Mouse (Mus musculus) inflammation-experienced regulatory T-cells, adult 6 months (primary cell): ENCODE measurements around the gene Polq. TPM values are rescaled to one million over a fixed set of nuclear protein-coding genes. Genes with fewer than 3 reads are reported as not detected.

Source experiments
- ATAC-seq: one replicate; pipeline ENCODE4 v1.8.0; 2017
- polyA plus RNA-seq, 3 experiments: library from polyadenylated mRNA; unstranded; fragments of 100-300 nt; shearing (Covaris generic); gene quantifications; one replicate each; pipeline ENCODE4 v1.2.1; 2017

Polq gene
- 1 to 10 TPM; 2.6 to 6.8 (median 3.4) TPM for polyA plus RNA-seq

GRCm38 (mm10) chr16:37011061-37011921 is at the start of gene Polq:
Gene Polq, plus strand, starts transcription at chr16:37011786.
- ATAC-seq, result peak; percentile 98

GRCm38 (mm10) chr16:36963415-36963814 is 48.2 kb upstream of the Polq start:
- ATAC-seq, result no peak

- ATAC-seq, result no peak
These were observed 32.5 kb upstream of the Polq start for GRCm38 (mm10) chr16:36979127-36979526.

- no peak for ATAC-seq
These were observed 27.8 kb upstream of the Polq start for GRCm38 (mm10) chr16:36983796-36984195.

- peak; percentile 80 for ATAC-seq
These were observed 25.9 kb upstream of the Polq start for GRCm38 (mm10) chr16:36985636-36986042.

GRCm38 (mm10) chr16:36987399-36987798 is 24.2 kb upstream of the Polq start:
- no peak for ATAC-seq

- no peak for ATAC-seq
These were observed 23.5 kb upstream of the Polq start for GRCm38 (mm10) chr16:36988066-36988465.

GRCm38 (mm10) chr16:36989493-36989892 is 22.1 kb upstream of the Polq start:
- ATAC-seq, result peak; percentile 20

- no peak for ATAC-seq
These were observed 21.5 kb upstream of the Polq start, which contains the start of gene Fbxo40 for GRCm38 (mm10) chr16:36989999-36990625. Gene Fbxo40, minus strand, starts transcription at chr16:36990467.

- ATAC-seq, result no peak
These were observed 13.9 kb upstream of the Polq start for GRCm38 (mm10) chr16:36997650-36998049.

- no peak for ATAC-seq
These were observed 12.1 kb upstream of the Polq start for GRCm38 (mm10) chr16:36999366-36999972.

- ATAC-seq, result no peak
These were observed 2.3 kb upstream of the Polq start for GRCm38 (mm10) chr16:37009262-37009661.

GRCm38 (mm10) chr16:37010370-37010769 is 1.2 kb upstream of the Polq start:
- ATAC-seq, result peak; percentile 46

- no peak for ATAC-seq
These were observed 320 bp downstream of the Polq start for GRCm38 (mm10) chr16:37011922-37012289.

GRCm38 (mm10) chr16:37012336-37012735 is 750 bp downstream of the Polq start:
- no peak for ATAC-seq

GRCm38 (mm10) chr16:37027581-37027980 is 16.0 kb downstream of the Polq start:
- ATAC-seq, result no peak

GRCm38 (mm10) chr16:37031996-37032395 is 20.4 kb downstream of the Polq start:
- ATAC-seq, result no peak

GRCm38 (mm10) chr16:37034751-37035150 is 23.2 kb downstream of the Polq start:
- no peak for ATAC-seq

GRCm38 (mm10) chr16:37059631-37060030 is 48.0 kb downstream of the Polq start:
- no peak for ATAC-seq

- no peak for ATAC-seq
These were observed 49.7 kb downstream of the Polq start for GRCm38 (mm10) chr16:37061261-37061660.

- ATAC-seq, result no peak
These were observed 60.8 kb downstream of the Polq start for GRCm38 (mm10) chr16:37072354-37072753.

- no peak for ATAC-seq
These were observed 78.1 kb downstream of the Polq start for GRCm38 (mm10) chr16:37089648-37090047.

GRCm38 (mm10) chr16:37094169-37094833 is 82.7 kb downstream of the Polq start:
- ATAC-seq, result peak; percentile 98
